Mouse (Mus musculus) layer of hippocampus, adult 2 months (tissue): ENCODE results near the gene Slc2a5. TPM values are rescaled to one million over a fixed set of nuclear protein-coding genes. Genes with fewer than 3 reads are reported as not detected.

ENCODE experiments used
- DNase-seq, 2 experiments: peaks; one replicate each; pipeline ENCODE4 v3.0.0; 2022; ENCODE audit warnings: low spot score in 2 of 2
- H3K27ac ChIP-seq: fragments of 200-600 bp; 2 replicates; pipeline ENCODE4 v1.8.1; 2022
- H3K4me3 ChIP-seq: fragments of 200-600 bp; 2 replicates; pipeline ENCODE4 v1.8.1; 2022; ENCODE audit warnings: mild to moderate bottlenecking
- CTCF ChIP-seq: fragments of 200-600 bp; conservative IDR thresholded peaks from 2 replicates; pipeline ENCODE4 v1.8.1; 2022; ENCODE audit warnings: antibody characterized with exemption, mild to moderate bottlenecking, moderate library complexity
- total RNA-seq, 2 experiments: library from RNA; stranded (reverse); gene quantifications; 2 replicates each; pipeline ENCODE4 v1.2.3; 2021

Gene Slc2a5
- total RNA-seq, 2 experiments from 2014 or later, result 4.6 to 5.5 TPM

DNA sequence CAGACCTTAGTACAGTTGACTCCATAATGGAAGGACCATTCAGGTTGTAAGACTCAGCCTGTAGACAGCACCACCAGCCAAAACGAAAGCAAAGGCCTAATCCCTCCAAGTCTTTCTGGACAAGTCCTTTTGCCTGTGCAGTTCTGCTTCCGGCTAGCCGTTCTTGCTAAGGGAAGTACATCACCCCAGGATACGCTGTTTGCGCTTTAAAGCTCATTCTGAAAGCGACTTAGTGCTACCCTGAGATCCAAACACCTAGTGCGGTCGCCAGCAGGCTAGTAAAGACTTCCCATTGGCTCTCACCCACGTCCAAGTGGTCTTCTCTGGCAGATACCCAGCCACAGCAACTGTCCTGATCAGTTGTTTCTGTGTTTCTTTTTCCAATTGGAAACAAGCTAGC lies 8.7 kb upstream of the Slc2a5 start:
- no peak overlapping the region for H3K4me3 ChIP-seq
- H3K27ac ChIP-seq, result no peak overlapping the region
- no peak for TF ChIP-seq CTCF
- no peak for DNase-seq

DNA sequence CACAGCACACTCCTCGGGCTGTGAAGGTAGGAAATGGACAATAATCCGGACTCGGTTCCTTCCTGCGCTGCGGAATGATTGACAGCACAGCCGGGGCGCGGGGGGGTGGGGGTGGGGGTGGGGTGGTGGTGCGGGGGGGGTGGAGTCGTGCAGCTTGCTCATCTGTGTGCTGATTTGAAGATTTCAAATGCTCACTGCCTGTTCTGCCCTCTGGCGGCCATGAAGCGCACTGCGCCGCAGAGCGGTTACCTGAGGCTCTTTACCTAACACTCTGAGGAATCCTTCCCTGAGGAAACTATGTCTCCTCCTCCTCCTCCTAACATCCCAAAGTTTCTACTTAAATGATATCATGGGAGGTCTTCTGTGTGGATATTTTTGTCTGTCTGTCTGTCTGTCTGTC lies 6.2 kb upstream of the Slc2a5 start:
- TF ChIP-seq CTCF, result peak; percentile 77
- Histone ChIP-seq H3K27ac (no peak overlapping the region), H3K4me3 (no peak overlapping the region)
- peak; percentile 51 to 57 for DNase-seq

DNA sequence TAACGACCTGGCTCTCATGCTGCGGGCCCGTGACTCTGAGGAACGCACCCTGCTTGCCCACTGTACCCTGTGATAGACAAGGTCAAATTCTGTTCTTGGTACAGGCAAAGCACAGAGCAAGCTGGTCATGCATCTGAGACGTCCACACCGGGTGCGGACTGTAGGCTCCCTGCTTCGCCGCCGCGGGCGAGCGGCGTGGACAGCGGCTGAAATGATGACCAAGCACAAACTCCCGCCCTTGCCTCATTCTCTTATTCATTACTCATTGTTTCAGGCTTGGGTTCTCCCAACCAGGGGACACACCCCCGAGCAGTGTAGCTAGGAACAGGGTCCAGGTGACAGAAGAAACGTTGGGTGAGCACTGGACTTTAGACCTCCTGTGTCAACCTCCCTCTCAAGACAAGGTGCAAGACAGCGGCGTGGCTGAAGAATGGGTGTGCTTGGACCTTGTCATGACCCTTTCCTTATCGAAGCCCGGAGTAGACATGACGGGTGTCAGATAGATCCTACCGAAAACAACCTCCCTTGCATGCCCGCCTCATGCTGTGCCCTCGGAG lies 4.5 kb upstream of the Slc2a5 start:
- Histone ChIP-seq H3K4me3 (no peak overlapping the region), H3K27ac (no peak overlapping the region)
- DNase-seq, result no peak
- TF ChIP-seq CTCF, result no peak

DNA sequence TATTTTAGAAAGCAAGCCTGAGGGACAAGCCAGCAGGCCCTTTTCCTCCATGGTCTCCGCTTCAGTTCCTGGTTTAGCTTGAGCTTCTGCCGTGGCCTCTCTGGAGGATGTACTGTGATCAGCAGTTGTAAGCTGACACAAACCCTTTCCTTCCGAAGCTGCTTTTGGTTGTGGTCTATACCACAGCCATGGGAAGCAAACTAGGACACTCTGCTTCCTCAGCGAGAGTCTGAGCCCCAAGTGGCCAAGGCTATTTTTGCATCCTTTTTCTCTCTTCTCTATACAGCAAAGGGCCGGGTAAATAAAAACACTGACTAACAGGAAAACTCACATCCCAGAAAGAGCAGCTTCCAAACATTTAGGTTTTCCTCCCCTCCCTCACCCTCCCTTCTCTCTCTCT lies 1.8 kb upstream of the Slc2a5 start:
- DNase-seq, result peak in 1 of 2 experiments; percentile 15
- Histone ChIP-seq H3K4me3 (no peak overlapping the region), H3K27ac (no peak overlapping the region)
- TF ChIP-seq CTCF, result peak; percentile 58

DNA sequence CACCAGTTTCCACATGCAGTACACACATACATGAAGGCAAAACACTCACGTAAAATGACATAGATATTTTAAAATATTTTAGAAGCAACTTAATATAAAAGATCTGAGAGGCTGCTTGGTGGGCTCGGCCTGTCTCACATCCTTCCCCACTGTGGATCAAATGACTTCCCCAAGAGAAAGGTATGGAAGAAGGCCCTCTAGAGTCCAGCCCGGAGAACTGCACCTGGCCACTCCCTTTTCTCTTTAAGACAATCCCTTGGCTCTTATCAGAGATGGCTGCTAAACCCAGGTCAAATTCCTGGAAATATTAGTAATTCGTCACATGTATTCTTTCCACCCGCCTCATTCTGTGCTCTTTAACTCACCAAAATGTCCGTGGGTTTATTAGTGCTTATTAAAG lies 920 bp upstream of the Slc2a5 start:
- Histone ChIP-seq H3K4me3 (no peak overlapping the region), H3K27ac (no peak overlapping the region)
- DNase-seq, result no peak
- TF ChIP-seq CTCF, result no peak; the same call in 1 of the 2 replicates

DNA sequence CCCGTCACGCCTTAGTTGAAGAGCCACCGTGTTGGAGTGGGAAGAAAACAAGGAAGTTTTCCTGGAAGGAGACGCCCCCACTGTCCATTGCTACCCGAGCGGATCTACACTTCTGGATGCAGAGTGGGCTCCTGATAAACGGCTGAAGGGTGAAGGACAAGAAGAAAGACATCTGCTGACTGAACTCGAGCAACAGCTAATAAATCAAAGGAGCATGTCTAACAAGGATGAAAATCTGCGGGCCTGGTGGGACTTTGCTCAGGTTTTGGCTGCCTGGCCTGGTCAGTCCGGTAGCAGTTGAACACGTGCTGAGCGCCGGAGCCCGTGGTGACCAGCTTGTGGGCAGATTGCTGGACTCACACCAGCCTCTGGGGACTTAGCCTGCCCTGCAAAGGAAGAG lies 557 bp downstream of the Slc2a5 start:
- no peak overlapping the region for H3K27ac ChIP-seq
- DNase-seq, result no peak
- H3K4me3 ChIP-seq, result no peak overlapping the region
- TF ChIP-seq CTCF, result no peak

DNA sequence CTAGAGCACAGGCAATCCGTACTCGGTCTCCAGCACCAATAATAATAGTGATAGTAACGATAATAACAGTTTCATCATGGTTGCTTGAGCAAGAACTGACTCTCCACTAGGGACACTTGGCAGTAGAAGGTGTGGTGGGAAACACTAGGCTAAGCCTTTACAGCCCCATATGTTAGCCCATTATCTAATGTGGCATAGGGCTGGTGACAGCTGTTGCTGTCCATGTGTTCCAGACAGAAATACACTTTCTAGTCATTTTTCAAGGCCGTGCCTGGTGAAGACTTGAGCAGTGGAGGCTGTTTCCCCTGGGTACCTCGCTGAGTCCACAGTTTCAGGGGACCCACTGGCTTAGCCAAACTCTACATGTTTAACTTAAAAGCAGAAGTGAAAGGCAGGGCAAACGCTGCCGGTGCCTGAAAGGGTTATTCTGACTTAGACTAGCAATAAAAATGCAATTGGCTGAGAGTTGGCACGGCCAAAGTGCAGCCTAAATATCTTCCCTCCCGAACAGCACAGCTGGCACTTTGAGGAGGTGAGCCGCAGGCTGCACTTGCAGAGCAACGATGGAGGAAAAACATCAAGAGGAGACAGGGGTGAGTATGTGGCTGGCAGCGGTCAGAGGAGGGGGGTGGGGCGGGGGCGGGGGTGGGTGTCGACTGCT lies 1.2 kb downstream of the Slc2a5 start:
- Histone ChIP-seq H3K4me3 (no peak overlapping the region), H3K27ac (no peak overlapping the region; the same call in 1 of the 2 replicates)
- DNase-seq, result no peak
- TF ChIP-seq CTCF, result no peak

DNA sequence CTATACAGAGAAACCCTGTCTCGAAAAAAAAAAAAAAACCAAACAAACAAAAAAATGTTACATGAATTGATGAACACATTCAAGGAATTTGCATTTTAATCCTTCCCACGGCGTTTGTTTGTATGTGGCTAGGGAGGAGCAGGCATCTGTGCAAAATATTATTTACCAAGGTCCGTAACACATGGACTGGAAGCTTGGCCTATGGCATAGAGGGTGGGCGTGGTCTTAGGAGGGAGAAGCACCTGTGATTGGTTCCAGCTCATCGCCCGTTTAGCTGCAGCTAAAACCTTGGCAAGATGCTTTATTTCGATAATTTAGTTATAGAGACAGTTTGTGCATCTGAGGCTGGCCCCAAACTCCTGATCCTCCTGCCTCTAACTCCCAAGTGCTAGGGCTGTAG lies 2.3 kb downstream of the Slc2a5 start:
- DNase-seq, result no peak
- no peak overlapping the region for H3K27ac ChIP-seq
- no peak for TF ChIP-seq CTCF
- no peak overlapping the region for H3K4me3 ChIP-seq

DNA sequence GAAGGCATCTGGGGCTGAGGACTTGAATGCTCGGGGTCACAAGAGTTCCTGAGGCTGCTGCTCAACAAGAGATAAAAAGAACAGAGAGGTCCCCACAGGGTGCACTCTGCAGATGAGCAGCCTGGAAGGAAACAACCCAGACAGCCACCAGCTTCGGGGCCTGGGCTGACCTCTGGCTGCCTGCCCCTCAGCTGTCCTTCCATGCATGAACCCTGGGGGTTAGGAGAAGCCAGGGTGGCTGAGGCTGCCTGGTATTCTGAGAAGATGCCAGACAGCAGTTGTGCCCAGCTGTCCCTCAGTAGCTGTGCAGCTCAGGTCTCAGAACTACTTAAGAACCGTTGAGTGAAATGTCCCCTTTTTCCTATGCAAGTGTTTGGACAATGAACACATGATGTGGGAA lies 3.4 kb downstream of the Slc2a5 start:
- H3K4me3 ChIP-seq, result no peak overlapping the region
- no peak for DNase-seq
- no peak for TF ChIP-seq CTCF
- no peak overlapping the region for H3K27ac ChIP-seq

DNA sequence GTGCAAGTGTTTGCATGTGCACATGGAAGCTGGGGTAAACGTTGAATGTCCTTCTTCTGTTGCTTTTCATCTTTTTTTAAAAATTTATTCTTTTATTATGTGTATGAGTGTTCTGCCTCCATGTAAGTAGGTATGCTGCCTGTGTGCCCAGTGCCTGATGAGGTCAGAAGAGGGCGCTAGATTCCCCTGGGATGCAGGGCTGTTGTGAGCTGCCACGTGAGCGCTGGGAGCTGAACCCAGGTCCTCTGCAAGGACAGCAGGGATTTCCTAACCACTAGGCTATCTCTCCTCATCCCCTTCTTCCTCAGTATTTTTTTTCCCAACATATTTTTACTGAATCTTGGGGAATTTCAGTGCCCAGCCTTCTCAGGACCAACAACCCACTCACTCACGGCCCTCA lies 7.3 kb downstream of the Slc2a5 start:
- no peak overlapping the region for H3K27ac ChIP-seq
- DNase-seq, result no peak
- no peak for TF ChIP-seq CTCF
- no peak overlapping the region for H3K4me3 ChIP-seq

DNA sequence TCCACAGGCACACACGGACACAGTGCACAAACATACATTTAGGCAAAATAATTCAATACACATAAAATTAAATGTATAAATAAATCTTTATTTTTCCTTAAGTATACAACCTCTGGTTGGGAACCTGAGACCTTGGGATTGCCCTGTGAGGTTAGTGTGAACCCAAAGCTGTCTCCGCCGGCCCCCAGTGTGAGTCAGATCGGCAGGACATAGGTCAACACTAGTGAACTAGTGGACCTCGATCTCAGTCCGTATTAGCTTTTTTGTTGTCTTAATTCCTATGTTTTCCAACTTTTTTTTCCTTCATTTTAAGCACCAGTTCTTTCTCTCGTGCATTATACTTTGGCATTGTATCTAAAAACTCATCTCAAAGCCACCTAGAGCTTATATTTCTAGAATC lies 8.8 kb downstream of the Slc2a5 start:
- Histone ChIP-seq H3K27ac (no peak overlapping the region), H3K4me3 (no peak overlapping the region)
- no peak for TF ChIP-seq CTCF
- no peak for DNase-seq

DNA sequence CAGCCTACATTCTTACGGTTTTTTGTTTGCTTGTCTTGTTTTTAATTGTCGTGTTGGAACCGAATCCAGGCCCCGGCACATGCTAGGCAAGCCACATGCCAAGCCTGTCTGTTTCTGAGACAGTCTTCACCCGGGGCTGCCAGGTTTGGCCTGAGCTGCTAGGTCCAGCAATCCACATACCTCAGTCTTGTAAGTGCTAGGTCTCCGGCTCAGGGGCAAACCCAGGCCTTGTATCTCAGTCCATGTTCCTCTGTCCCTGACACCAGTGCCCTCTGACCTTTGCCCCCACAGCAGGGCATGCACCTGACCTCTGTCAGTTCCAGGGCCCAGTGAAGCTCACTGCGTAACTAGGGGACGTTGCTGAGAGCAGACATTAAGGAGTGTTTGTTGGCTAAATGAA lies 9.5 kb downstream of the Slc2a5 start:
- Histone ChIP-seq H3K27ac (no peak overlapping the region), H3K4me3 (no peak overlapping the region)
- DNase-seq, result no peak
- no peak for TF ChIP-seq CTCF

DNA sequence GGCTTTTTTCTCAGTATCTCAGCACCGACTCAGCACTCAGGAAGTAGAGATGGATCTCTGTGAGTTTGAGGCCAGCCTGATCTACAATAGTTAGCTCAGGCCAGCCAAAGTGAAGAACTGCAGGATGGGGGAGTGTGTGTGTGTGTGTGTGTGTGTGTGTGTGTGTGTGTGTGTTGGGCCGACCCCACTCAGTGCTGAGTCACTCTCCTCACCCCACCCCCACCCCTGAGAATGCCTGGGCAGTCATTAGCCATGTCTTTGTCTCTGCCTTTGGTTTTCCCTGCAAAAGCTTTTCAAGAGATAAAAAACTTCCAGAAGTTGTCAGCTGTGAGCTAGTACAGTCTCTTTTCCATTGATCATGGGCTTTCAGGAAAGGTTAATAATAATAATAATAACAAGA lies 11.6 kb downstream of the Slc2a5 start:
- H3K4me3 ChIP-seq, result no peak overlapping the region
- no peak for DNase-seq
- no peak for TF ChIP-seq CTCF
- no peak overlapping the region for H3K27ac ChIP-seq

DNA sequence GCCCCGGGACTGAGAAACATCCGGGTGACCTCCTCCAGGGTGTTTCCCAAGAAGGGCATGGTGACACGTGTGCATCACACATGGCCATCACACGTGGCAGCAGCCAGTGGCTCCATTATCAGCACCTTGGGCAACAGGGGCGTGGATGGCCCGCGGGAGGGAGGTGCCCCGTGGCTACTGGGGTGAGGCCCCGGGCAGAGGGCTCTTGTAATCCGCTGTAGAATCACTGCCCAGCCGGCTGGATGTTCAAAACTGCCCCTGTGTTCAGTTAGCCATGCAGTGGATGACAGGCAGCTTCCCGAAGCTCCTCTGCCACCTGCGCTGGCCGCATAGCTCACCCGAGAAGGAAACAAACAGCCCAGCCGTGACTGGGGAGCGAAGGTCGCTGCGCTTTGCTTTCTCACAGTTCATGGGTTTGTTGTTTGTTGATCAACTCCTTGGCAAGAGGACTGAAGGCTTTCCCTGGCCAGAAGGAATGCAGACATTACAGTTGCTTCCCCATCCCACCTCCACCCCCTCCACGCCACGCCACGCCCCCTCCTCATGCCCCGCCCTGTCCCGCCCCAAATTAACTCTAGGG lies 13.7 kb downstream of the Slc2a5 start:
- no peak overlapping the region for H3K4me3 ChIP-seq
- no peak for DNase-seq
- no peak overlapping the region for H3K27ac ChIP-seq
- TF ChIP-seq CTCF, result no peak
